Mouse (Mus musculus): ENCODE results near the gene Ifngr2. TPM values are rescaled to one million over a fixed set of nuclear protein-coding genes. Genes with fewer than 3 reads are reported as not detected.

The Ifngr2 gene
- total RNA-seq, 1 experiment from 2014 or later, result 6.7 TPM

- no peak for ATAC-seq (replicated peaks; ENCODE audit: low read depth, poor library complexity, severe bottlenecking)
Measured at GRCm38 (mm10) chr16:91596779-91597671, 50.2 kb downstream of the Ifngr2 start.

GRCm38 (mm10) chr16:91597672-91598010 lies 50.8 kb downstream of the Ifngr2 start, which contains the start of gene Tmem50b:
Gene Tmem50b, minus strand, starts transcription at chr16:91597800.
- ATAC-seq (replicated peaks; ENCODE audit: low read depth, poor library complexity, severe bottlenecking), result peak; percentile 91

- ATAC-seq (replicated peaks; ENCODE audit: low read depth, poor library complexity, severe bottlenecking), result no peak
Measured at GRCm38 (mm10) chr16:91599242-91599641, 52.4 kb downstream of the Ifngr2 start.

- no peak for ATAC-seq (replicated peaks; ENCODE audit: low read depth, poor library complexity, severe bottlenecking)
Measured at GRCm38 (mm10) chr16:91601081-91601480, 54.2 kb downstream of the Ifngr2 start.

GRCm38 (mm10) chr16:91601693-91602092 lies 54.8 kb downstream of the Ifngr2 start:
- ATAC-seq (replicated peaks; ENCODE audit: low read depth, poor library complexity, severe bottlenecking), result peak; percentile 33

GRCm38 (mm10) chr16:91605156-91605555 lies 58.3 kb downstream of the Ifngr2 start:
- ATAC-seq (replicated peaks; ENCODE audit: low read depth, poor library complexity, severe bottlenecking), result no peak

GRCm38 (mm10) chr16:91606958-91607357 lies 60.1 kb downstream of the Ifngr2 start:
- peak; percentile 92 for ATAC-seq (replicated peaks; ENCODE audit: low read depth, poor library complexity, severe bottlenecking)

- no peak for ATAC-seq (replicated peaks; ENCODE audit: low read depth, poor library complexity, severe bottlenecking)
Measured at GRCm38 (mm10) chr16:91609501-91610245, 62.8 kb downstream of the Ifngr2 start.

- ATAC-seq (replicated peaks; ENCODE audit: low read depth, poor library complexity, severe bottlenecking), result peak; percentile 55
Measured at GRCm38 (mm10) chr16:91611248-91611647, 64.4 kb downstream of the Ifngr2 start.

GRCm38 (mm10) chr16:91612525-91612924 lies 65.7 kb downstream of the Ifngr2 start:
- no peak for ATAC-seq (replicated peaks; ENCODE audit: low read depth, poor library complexity, severe bottlenecking)

- ATAC-seq (replicated peaks; ENCODE audit: low read depth, poor library complexity, severe bottlenecking), result no peak
Measured at GRCm38 (mm10) chr16:91614552-91614951, 67.7 kb downstream of the Ifngr2 start.

Other genes starting within 250 kb of the Ifngr2 start
- gene Ifnar2, start 174.3 kb upstream of the Ifngr2 start, total RNA-seq (2017), result 88.3 and 115 TPM in 2 replicates
- not detected in 2 replicates for gene Gm21970, start 155.4 kb upstream of the Ifngr2 start, total RNA-seq (2017)
- gene Il10rb, start 140.9 kb upstream of the Ifngr2 start, total RNA-seq (2017), result 34.8 and 53.2 TPM in 2 replicates
- 34.6 and 43.3 TPM in 2 replicates for gene Ifnar1, start 61.8 kb upstream of the Ifngr2 start, total RNA-seq (2017)
- gene Tmem50b, start 50.7 kb downstream of the Ifngr2 start, total RNA-seq (2017), result 8.6 and 12.7 TPM in 2 replicates
- 7.4 and 12.7 TPM in 2 replicates for gene Dnajc28, start 72.0 kb downstream of the Ifngr2 start, total RNA-seq (2017)
- 233 and 304 TPM in 2 replicates for gene Gart, start 99.9 kb downstream of the Ifngr2 start, total RNA-seq (2017)
- 241 and 272 TPM in 2 replicates for gene Son, start 100.4 kb downstream of the Ifngr2 start, total RNA-seq (2017)
- 28.7 and 70.0 TPM in 2 replicates for gene Donson, start 141.7 kb downstream of the Ifngr2 start, total RNA-seq (2017)
- gene Cryzl1, start 181.9 kb downstream of the Ifngr2 start, total RNA-seq (2017), result 93.2 and 100 TPM in 2 replicates
- 10.7 and 16.6 TPM in 2 replicates for gene Itsn1, start 182.2 kb downstream of the Ifngr2 start, total RNA-seq (2017)